25 mouse cellular contexts compared by ENCODE assay signal in genomic region chr11:112370941-112371340, GRCm38 (mm10).
DNase-seq lines count a peak whose midpoint lies in the region; ATAC-seq lines count a peak whose summit lies in the region.
"Had no signal": no experiment of that assay in that cellular context is flagged by ENCODE, and none has a peak within 500 bp of the region (broad histone marks: within the 10 kb centered on the region; RNA-seq: fewer than 3 reads in every experiment).

No protein-coding gene starts in this region.

- ATAC-seq in embryonic facial prominence, embryonic 13.5 days (ENCODE audit: insufficient number of reproducible peaks, insufficient read depth, low FRiP score, low TSS enrichment, low read depth), result peak; percentile 52; the same call in 1 of the 2 replicates
- ATAC-seq in embryonic facial prominence, embryonic 15.5 days (ENCODE audit: insufficient number of reproducible peaks, low FRiP score, low TSS enrichment, low read depth), result peak; percentile 73; the same call in 1 of the 2 replicates
- ATAC-seq: CD4-positive, CD25-positive, alpha-beta regulatory T cell, adult 4 months; forebrain, embryonic 14.5 days; forebrain, embryonic 16.5 days had no signal

- no peak overlapping the region for H3K9ac ChIP-seq in embryonic facial prominence, embryonic 13.5 days
- no peak overlapping the region for H3K9ac ChIP-seq in embryonic facial prominence, embryonic 15.5 days
- H3K9ac ChIP-seq: embryonic facial prominence, embryonic 12.5 days; forebrain, embryonic 12.5 days had no signal

- H3K27me3 ChIP-seq in embryonic facial prominence, embryonic 13.5 days, result peaks cover 21% of the 10 kb centered on the region
- no peaks in the 10 kb centered on the region for H3K27me3 ChIP-seq in embryonic facial prominence, embryonic 10.5 days (replicated peaks; ENCODE audit: low read depth, poor library complexity, severe bottlenecking)
- H3K27me3 ChIP-seq in embryonic facial prominence, embryonic 15.5 days, result no peaks in the 10 kb centered on the region
- no peaks in the 10 kb centered on the region for H3K27me3 ChIP-seq in heart, embryonic 10.5 days (ENCODE audit: insufficient read depth, poor library complexity, severe bottlenecking)
- H3K27me3 ChIP-seq: CH12.LX; embryonic facial prominence, embryonic 12.5 days; forebrain, embryonic 12.5 days had no signal

- no peaks in the 10 kb centered on the region for H3K9me3 ChIP-seq in embryonic facial prominence, embryonic 13.5 days
- H3K9me3 ChIP-seq in embryonic facial prominence, embryonic 10.5 days, result no peaks in the 10 kb centered on the region
- H3K9me3 ChIP-seq in embryonic facial prominence, embryonic 15.5 days (replicated peaks), result no peaks in the 10 kb centered on the region
- H3K9me3 ChIP-seq in heart, embryonic 10.5 days, result no peaks in the 10 kb centered on the region
- H3K9me3 ChIP-seq: embryonic facial prominence, embryonic 12.5 days; forebrain, embryonic 10.5 days; forebrain, embryonic 12.5 days had no signal

- no peak for DNase-seq in embryonic facial prominence, embryonic 10.5 days (ENCODE audit: low spot score)
- peak; percentile 30 for DNase-seq in NIH3T3 (ENCODE audit: low read depth)
- DNase-seq in heart, embryonic 10.5 days (ENCODE audit: low spot score), result no peak
- DNase-seq in right cerebral cortex, postnatal 4 days, result no peak
- DNase-seq: adrenal gland, adult 2 months; adrenal gland, postnatal 10 days; adrenal gland, postnatal 25 days; B cell, adult 2 months; cerebellum, adult 11 months; cerebellum, adult 18-20 months; cerebellum, adult 8-10 months; cerebellum, adult 9-11 months; cerebellum, postnatal 14 days; cerebellum, postnatal 36 days had no signal

- no peak overlapping the region for H3K27ac ChIP-seq in embryonic facial prominence, embryonic 13.5 days
- H3K27ac ChIP-seq in embryonic facial prominence, embryonic 10.5 days (replicated peaks), result no peak overlapping the region
- no peak overlapping the region for H3K27ac ChIP-seq in embryonic facial prominence, embryonic 15.5 days (replicated peaks)
- H3K27ac ChIP-seq in heart, embryonic 10.5 days, result no peak overlapping the region
- H3K27ac ChIP-seq: embryonic facial prominence, embryonic 12.5 days; forebrain, embryonic 10.5 days; forebrain, embryonic 12.5 days had no signal

- H3K4me1 ChIP-seq in embryonic facial prominence, embryonic 13.5 days, result peaks cover 18% of the 10 kb centered on the region
- H3K4me1 ChIP-seq in embryonic facial prominence, embryonic 10.5 days, result peaks cover 10% of the 10 kb centered on the region
- H3K4me1 ChIP-seq in embryonic facial prominence, embryonic 15.5 days, result peaks cover 18% of the 10 kb centered on the region
- H3K4me1 ChIP-seq in heart, embryonic 10.5 days, result no peaks in the 10 kb centered on the region

- H3K36me3 ChIP-seq in embryonic facial prominence, embryonic 13.5 days, result no peaks in the 10 kb centered on the region
- no peaks in the 10 kb centered on the region for H3K36me3 ChIP-seq in embryonic facial prominence, embryonic 10.5 days (replicated peaks)
- no peaks in the 10 kb centered on the region for H3K36me3 ChIP-seq in embryonic facial prominence, embryonic 15.5 days
- no peaks in the 10 kb centered on the region for H3K36me3 ChIP-seq in heart, embryonic 10.5 days
- H3K36me3 ChIP-seq: embryonic facial prominence, embryonic 12.5 days; forebrain, embryonic 10.5 days; forebrain, embryonic 12.5 days; G1E had no signal

- H3K4me2 ChIP-seq in embryonic facial prominence, embryonic 13.5 days, result no peak overlapping the region
- no peak overlapping the region for H3K4me2 ChIP-seq in embryonic facial prominence, embryonic 15.5 days (replicated peaks)
- H3K4me2 ChIP-seq: embryonic facial prominence, embryonic 12.5 days; forebrain, embryonic 12.5 days had no signal

- H3K4me3 ChIP-seq in embryonic facial prominence, embryonic 13.5 days, result no peak overlapping the region
- H3K4me3 ChIP-seq in embryonic facial prominence, embryonic 10.5 days, result no peak overlapping the region
- no peak overlapping the region for H3K4me3 ChIP-seq in embryonic facial prominence, embryonic 15.5 days (replicated peaks)
- H3K4me3 ChIP-seq in heart, embryonic 10.5 days, result no peak overlapping the region
- H3K4me3 ChIP-seq: embryonic facial prominence, embryonic 12.5 days; erythroblast, embryonic 14.5 days; forebrain, embryonic 10.5 days; forebrain, embryonic 12.5 days had no signal

- 31% methylated on average over 4 of the region's 4 CpGs for WGBS in embryonic facial prominence, embryonic 13.5 days
- 84% methylated on average over 4 of the region's 4 CpGs for WGBS in embryonic facial prominence, embryonic 10.5 days
- 29% methylated on average over 4 of the region's 4 CpGs for WGBS in embryonic facial prominence, embryonic 15.5 days
- WGBS in heart, embryonic 10.5 days, result 93% methylated on average over 4 of the region's 4 CpGs
